Mouse (Mus musculus): ENCODE measurements around the gene Timd2. TPM values are rescaled to one million over a fixed set of nuclear protein-coding genes. Genes with fewer than 3 reads are reported as not detected.

Gene Timd2
- polyA plus RNA-seq, 1 experiment from 2014 or later = not detected

DNA sequence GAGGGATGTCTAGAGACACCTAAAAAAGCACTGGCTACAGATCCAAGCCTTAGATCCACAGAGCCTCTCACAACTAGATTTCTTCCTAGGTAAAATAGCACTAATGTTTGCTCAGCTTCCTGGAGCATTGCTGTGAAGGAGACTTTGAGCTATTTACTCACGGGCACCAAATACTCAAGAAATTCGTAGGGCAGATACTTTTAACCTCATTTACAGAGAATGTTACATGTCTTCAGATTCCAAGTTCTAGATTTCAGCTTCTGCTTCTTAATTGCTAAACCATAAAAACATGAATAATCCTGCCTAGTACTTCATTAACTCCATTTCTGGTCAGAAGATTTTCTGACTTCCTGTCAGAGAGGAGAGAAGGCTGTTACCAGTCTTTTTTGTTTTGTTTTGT is 16.7 kb downstream of the Timd2 start:
- no peaks in the 10 kb centered on the region for H3K4me1 ChIP-seq (ENCODE audit: control insufficient read depth, insufficient read depth, low read length)
- no peak for ATAC-seq (replicated peaks; ENCODE audit: insufficient number of reproducible peaks, low FRiP score, low TSS enrichment, low read depth)
- H3K9ac ChIP-seq (replicated peaks; ENCODE audit: low read length) = no peak overlapping the region
- H3K36me3 ChIP-seq (replicated peaks; ENCODE audit: control insufficient read depth, insufficient read depth, low read depth, low read length) = no peaks in the 10 kb centered on the region
- no peak overlapping the region for H3K4me3 ChIP-seq (ENCODE audit: low read depth, low read length)
- no peak overlapping the region for H3K4me2 ChIP-seq (ENCODE audit: low read depth, low read length)
- no peak overlapping the region for H3K27ac ChIP-seq (replicated peaks; ENCODE audit: low read depth, low read length)
- DNase-seq (ENCODE audit: low spot score) = no peak
- H3K9me3 ChIP-seq (replicated peaks; ENCODE audit: control insufficient read depth, low read length) = no peaks in the 10 kb centered on the region
- WGBS = 90% methylated on average over 2 of the region's 2 CpGs
- no peaks in the 10 kb centered on the region for H3K27me3 ChIP-seq (ENCODE audit: control insufficient read depth, insufficient read depth, low read length)

DNA sequence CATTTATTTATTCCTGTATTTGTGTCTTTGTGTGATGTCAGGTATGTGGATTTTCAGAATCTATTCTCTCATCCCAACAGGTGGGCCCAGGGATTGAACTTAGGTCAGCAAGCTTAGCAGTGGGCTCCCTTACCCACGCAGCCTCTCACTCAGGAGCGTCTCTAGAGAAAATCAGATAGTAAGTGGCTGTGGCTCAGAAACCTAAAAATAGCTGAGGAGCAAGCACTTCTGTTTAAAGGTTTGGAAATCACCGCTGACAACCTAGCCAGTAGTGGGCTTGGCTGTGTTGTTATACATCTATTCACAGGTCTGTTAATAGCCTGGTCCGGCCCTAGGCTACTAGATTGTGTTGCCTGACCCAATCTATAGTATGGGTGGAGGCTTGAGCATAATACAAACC is 23.1 kb downstream of the Timd2 start:
- no peak for DNase-seq (ENCODE audit: low spot score)
- H3K9me3 ChIP-seq (replicated peaks; ENCODE audit: control insufficient read depth, low read length) = no peaks in the 10 kb centered on the region
- 71% methylated on average over 4 of the region's 4 CpGs for WGBS
- ATAC-seq (replicated peaks; ENCODE audit: insufficient number of reproducible peaks, low FRiP score, low TSS enrichment, low read depth) = no peak
- no peaks in the 10 kb centered on the region for H3K4me1 ChIP-seq (ENCODE audit: control insufficient read depth, insufficient read depth, low read length)
- no peaks in the 10 kb centered on the region for H3K36me3 ChIP-seq (replicated peaks; ENCODE audit: control insufficient read depth, insufficient read depth, low read depth, low read length)
- no peak overlapping the region for H3K27ac ChIP-seq (replicated peaks; ENCODE audit: low read depth, low read length)
- no peak overlapping the region for H3K9ac ChIP-seq (replicated peaks; ENCODE audit: low read length)
- no peaks in the 10 kb centered on the region for H3K27me3 ChIP-seq (ENCODE audit: control insufficient read depth, insufficient read depth, low read length)
- no peak overlapping the region for H3K4me2 ChIP-seq (ENCODE audit: low read depth, low read length)
- no peak overlapping the region for H3K4me3 ChIP-seq (ENCODE audit: low read depth, low read length)

DNA sequence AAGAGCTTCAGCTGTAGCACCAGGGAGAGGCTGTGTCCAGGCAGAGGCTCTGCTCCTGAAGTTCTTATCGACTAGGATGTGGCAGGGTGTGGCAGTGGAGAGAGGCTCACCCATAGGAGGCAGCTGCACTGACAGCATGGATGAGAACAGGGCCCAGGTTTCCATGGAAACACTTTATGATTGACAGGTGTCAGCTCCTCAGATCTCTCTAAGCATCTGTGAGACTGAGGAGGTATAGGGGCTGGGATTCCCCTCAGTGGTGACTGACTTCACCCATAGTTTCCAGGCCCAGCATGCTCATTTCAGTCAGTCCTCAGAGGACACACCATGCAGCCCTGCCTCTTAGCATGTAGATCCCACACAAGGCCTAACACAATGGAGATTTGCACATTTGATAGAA is 24.0 kb downstream of the Timd2 start:
- WGBS = 63% methylated on average over 1 of the region's 1 CpGs
- DNase-seq (ENCODE audit: low spot score) = no peak

DNA sequence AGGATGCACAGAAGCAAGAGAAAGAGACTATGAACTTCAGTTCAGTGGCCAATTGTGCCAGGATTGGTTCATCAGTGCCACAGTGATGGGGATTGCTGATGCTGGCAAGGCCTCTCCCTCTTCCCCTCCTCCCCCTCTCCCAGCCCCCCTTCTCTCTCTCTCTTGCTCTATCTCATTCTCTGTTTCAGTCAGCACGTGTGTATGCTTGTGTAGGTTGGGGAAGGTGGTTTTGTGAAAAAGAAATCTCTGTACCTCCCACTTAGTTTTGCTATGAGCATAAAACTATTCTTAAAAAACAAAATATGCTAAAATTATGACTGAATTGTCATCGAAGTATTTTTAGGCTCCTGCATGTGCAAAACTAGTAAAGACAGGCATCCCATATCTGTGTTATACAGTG is 38.9 kb downstream of the Timd2 start:
- no peak for ATAC-seq (replicated peaks; ENCODE audit: insufficient number of reproducible peaks, low FRiP score, low TSS enrichment, low read depth)
- Histone ChIP-seq H3K4me1 (ENCODE audit: control insufficient read depth, insufficient read depth, low read length) (no peaks in the 10 kb centered on the region), H3K27me3 (ENCODE audit: control insufficient read depth, insufficient read depth, low read length) (no peaks in the 10 kb centered on the region), H3K4me3 (ENCODE audit: low read depth, low read length) (no peak overlapping the region), H3K36me3 (replicated peaks; ENCODE audit: control insufficient read depth, insufficient read depth, low read depth, low read length) (no peaks in the 10 kb centered on the region), H3K4me2 (ENCODE audit: low read depth, low read length) (no peak overlapping the region), H3K9me3 (replicated peaks; ENCODE audit: control insufficient read depth, low read length) (no peaks in the 10 kb centered on the region), H3K9ac (replicated peaks; ENCODE audit: low read length) (no peak overlapping the region), H3K27ac (replicated peaks; ENCODE audit: low read depth, low read length) (no peak overlapping the region)
- no peak for DNase-seq (ENCODE audit: low spot score)
- WGBS = 77% methylated on average over 2 of the region's 2 CpGs

More for the DNA sequence above, 24.0 kb downstream of the Timd2 start:
- H3K27ac ChIP-seq (replicated peaks; ENCODE audit: low read depth, low read length) = no peak overlapping the region
- H3K4me1 ChIP-seq (ENCODE audit: control insufficient read depth, insufficient read depth, low read length) = no peaks in the 10 kb centered on the region
- no peak overlapping the region for H3K4me3 ChIP-seq (ENCODE audit: low read depth, low read length)
- H3K36me3 ChIP-seq (replicated peaks; ENCODE audit: control insufficient read depth, insufficient read depth, low read depth, low read length) = no peaks in the 10 kb centered on the region
- H3K4me2 ChIP-seq (ENCODE audit: low read depth, low read length) = no peak overlapping the region
- no peaks in the 10 kb centered on the region for H3K9me3 ChIP-seq (replicated peaks; ENCODE audit: control insufficient read depth, low read length)
- H3K27me3 ChIP-seq (ENCODE audit: control insufficient read depth, insufficient read depth, low read length) = no peaks in the 10 kb centered on the region
- H3K9ac ChIP-seq (replicated peaks; ENCODE audit: low read length) = no peak overlapping the region
- no peak for ATAC-seq (replicated peaks; ENCODE audit: insufficient number of reproducible peaks, low FRiP score, low TSS enrichment, low read depth)

DNA sequence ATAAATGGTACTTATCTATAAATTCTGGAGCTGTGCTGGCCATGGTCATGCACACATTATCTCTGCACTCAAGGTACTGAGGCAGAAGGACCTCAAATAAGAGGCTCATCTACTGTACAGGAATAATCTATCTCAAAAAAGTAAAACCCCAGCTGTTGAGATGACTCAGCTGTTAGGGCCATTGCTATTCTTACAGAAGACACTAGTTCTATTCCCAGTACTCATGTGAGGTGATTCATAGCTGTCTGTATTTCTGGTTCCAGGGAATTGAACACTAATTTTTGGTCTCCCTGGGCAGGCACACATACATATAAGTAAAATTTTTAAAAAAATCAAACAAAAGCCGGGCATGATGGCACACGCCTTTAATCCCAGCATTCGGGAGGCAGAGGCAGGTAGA is 39.8 kb downstream of the Timd2 start:
- Histone ChIP-seq H3K4me2 (ENCODE audit: low read depth, low read length) (no peak overlapping the region), H3K27ac (replicated peaks; ENCODE audit: low read depth, low read length) (no peak overlapping the region), H3K36me3 (replicated peaks; ENCODE audit: control insufficient read depth, insufficient read depth, low read depth, low read length) (no peaks in the 10 kb centered on the region), H3K9me3 (replicated peaks; ENCODE audit: control insufficient read depth, low read length) (no peaks in the 10 kb centered on the region), H3K4me3 (ENCODE audit: low read depth, low read length) (no peak overlapping the region), H3K27me3 (ENCODE audit: control insufficient read depth, insufficient read depth, low read length) (no peaks in the 10 kb centered on the region), H3K4me1 (ENCODE audit: control insufficient read depth, insufficient read depth, low read length) (no peaks in the 10 kb centered on the region), H3K9ac (replicated peaks; ENCODE audit: low read length) (no peak overlapping the region)
- ATAC-seq (replicated peaks; ENCODE audit: insufficient number of reproducible peaks, low FRiP score, low TSS enrichment, low read depth) (no peak), DNase-seq (ENCODE audit: low spot score) (no peak)
- WGBS = 93% methylated on average over 3 of the region's 3 CpGs

DNA sequence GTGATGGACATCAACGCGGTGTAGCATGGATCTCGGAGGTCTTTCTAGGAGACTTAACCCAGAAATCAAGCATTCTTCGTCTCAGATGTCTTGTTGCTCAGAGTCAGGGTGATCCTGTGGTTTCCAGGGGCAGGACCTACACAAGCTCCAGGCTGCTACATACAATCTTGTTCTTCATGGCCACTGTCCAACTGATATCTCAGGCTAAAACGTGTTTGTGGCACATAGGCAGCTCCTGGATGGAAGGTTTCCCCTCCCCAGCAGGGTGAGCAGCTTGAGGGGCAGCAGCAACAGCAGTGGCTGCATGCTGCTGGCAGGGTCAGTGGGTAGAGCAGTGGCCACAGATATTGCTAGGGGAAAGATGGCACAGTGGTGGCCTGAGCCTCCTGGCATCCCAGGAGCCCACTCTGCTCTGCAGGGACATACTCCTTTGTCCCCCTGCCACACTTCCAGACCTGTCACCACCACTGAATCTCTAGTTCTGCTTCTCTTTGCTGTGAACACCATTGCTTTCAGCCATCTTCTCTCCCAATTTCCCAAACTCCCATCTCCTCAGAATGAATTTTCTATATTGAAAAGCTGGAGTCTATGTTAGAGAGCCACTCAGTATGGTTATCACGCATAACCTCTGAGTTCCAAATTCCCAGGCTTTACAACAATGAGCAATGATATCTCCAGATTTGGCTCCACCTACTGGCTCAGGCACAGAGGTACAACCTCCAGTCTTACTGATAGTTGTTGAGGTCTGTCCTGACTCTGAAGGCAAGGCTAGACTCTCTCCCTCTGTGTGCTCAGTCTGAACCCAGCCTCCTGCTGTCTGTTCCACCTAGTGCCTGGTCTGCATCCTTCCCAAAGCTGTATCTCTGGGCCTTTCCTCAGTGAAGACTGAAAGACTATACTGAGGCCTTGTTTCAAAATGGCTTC is 41.0 kb downstream of the Timd2 start:
- ATAC-seq (replicated peaks; ENCODE audit: insufficient number of reproducible peaks, low FRiP score, low TSS enrichment, low read depth) (peak; percentile 56; the same call in 1 of the 2 replicates), DNase-seq (ENCODE audit: low spot score) (peak; percentile 75)
- no peaks in the 10 kb centered on the region for H3K36me3 ChIP-seq (replicated peaks; ENCODE audit: control insufficient read depth, insufficient read depth, low read depth, low read length)
- no peak overlapping the region for H3K4me3 ChIP-seq (ENCODE audit: low read depth, low read length)
- no peak overlapping the region for H3K9ac ChIP-seq (replicated peaks; ENCODE audit: low read length)
- H3K4me1 ChIP-seq (ENCODE audit: control insufficient read depth, insufficient read depth, low read length) = no peaks in the 10 kb centered on the region
- H3K9me3 ChIP-seq (replicated peaks; ENCODE audit: control insufficient read depth, low read length) = no peaks in the 10 kb centered on the region
- 62% methylated on average over 6 of the region's 6 CpGs for WGBS
- no peak overlapping the region for H3K4me2 ChIP-seq (ENCODE audit: low read depth, low read length)
- H3K27me3 ChIP-seq (ENCODE audit: control insufficient read depth, insufficient read depth, low read length) = no peaks in the 10 kb centered on the region
- H3K27ac ChIP-seq (replicated peaks; ENCODE audit: low read depth, low read length) = no peak overlapping the region

DNA sequence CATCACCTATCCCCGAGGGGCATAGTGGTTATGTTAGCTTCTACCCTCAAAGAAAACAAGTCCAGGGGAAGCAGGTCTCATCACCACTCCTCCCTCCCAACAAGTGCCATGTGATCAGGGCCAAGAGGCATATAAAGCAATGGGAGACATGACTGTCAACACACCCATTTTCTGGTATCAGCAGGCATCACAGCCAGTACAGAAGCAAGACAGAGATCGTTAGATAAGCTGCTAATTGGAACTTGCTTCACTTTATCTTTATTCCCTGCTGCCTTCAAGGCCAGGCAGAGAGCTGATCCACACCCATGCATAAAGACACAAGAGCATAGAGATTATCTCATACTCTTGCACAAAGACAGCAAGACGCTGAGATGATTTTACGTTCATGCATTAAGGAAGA is 43.6 kb downstream of the Timd2 start:
- 72% methylated on average over 4 of the region's 4 CpGs for WGBS
- H3K9ac ChIP-seq (replicated peaks; ENCODE audit: low read length) = no peak overlapping the region
- ATAC-seq (replicated peaks; ENCODE audit: insufficient number of reproducible peaks, low FRiP score, low TSS enrichment, low read depth) (no peak), DNase-seq (ENCODE audit: low spot score) (no peak)
- H3K4me1 ChIP-seq (ENCODE audit: control insufficient read depth, insufficient read depth, low read length) = no peaks in the 10 kb centered on the region
- H3K36me3 ChIP-seq (replicated peaks; ENCODE audit: control insufficient read depth, insufficient read depth, low read depth, low read length) = no peaks in the 10 kb centered on the region
- no peak overlapping the region for H3K27ac ChIP-seq (replicated peaks; ENCODE audit: low read depth, low read length)
- no peak overlapping the region for H3K4me3 ChIP-seq (ENCODE audit: low read depth, low read length)
- H3K9me3 ChIP-seq (replicated peaks; ENCODE audit: control insufficient read depth, low read length) = no peaks in the 10 kb centered on the region
- no peaks in the 10 kb centered on the region for H3K27me3 ChIP-seq (ENCODE audit: control insufficient read depth, insufficient read depth, low read length)
- no peak overlapping the region for H3K4me2 ChIP-seq (ENCODE audit: low read depth, low read length)

DNA sequence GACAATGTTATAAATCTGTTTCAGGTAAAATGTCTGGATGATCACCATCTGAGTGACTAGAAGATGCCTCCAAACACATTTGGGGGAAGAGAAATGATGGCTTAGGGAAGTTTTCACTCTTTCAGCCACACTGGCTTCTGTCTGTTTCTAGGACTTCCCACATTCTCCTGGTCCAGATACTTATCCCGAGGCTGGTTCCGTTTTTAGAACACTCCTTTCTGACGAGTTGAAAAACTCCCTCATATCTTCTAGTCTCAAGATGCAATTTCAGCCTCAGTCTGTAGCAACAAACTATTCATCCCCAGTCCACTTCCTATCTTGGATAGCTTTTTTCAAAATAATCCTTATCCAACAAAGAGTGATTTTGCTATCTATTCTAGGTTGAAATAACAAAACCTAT is 54.4 kb downstream of the Timd2 start:
- WGBS = 91% methylated on average over 3 of the region's 3 CpGs
- Histone ChIP-seq H3K36me3 (replicated peaks; ENCODE audit: control insufficient read depth, insufficient read depth, low read depth, low read length) (no peaks in the 10 kb centered on the region), H3K4me2 (ENCODE audit: low read depth, low read length) (no peak overlapping the region), H3K4me1 (ENCODE audit: control insufficient read depth, insufficient read depth, low read length) (no peaks in the 10 kb centered on the region), H3K27me3 (ENCODE audit: control insufficient read depth, insufficient read depth, low read length) (no peaks in the 10 kb centered on the region), H3K4me3 (ENCODE audit: low read depth, low read length) (no peak overlapping the region), H3K9ac (replicated peaks; ENCODE audit: low read length) (no peak overlapping the region), H3K9me3 (replicated peaks; ENCODE audit: control insufficient read depth, low read length) (no peaks in the 10 kb centered on the region), H3K27ac (replicated peaks; ENCODE audit: low read depth, low read length) (no peak overlapping the region)
- DNase-seq (ENCODE audit: low spot score) = no peak
- no peak for ATAC-seq (replicated peaks; ENCODE audit: insufficient number of reproducible peaks, low FRiP score, low TSS enrichment, low read depth)

Data from embryonic facial prominence, embryonic 11.5 days (tissue).